Mouse (Mus musculus): ENCODE results near the gene Nop53.

Nop53 gene

GRCm38 (mm10) chr7:15960691-15961090, 14.8 kb upstream of the Nop53 start:
- no peak for ATAC-seq (ENCODE audit: low TSS enrichment)

- ATAC-seq (ENCODE audit: low TSS enrichment) = no peak
Observed at GRCm38 (mm10) chr7:15956143-15956542, 10.3 kb upstream of the Nop53 start.

- ATAC-seq (ENCODE audit: low TSS enrichment) = no peak
Observed at GRCm38 (mm10) chr7:15955509-15955908, 9.6 kb upstream of the Nop53 start.

- no peak for ATAC-seq (ENCODE audit: low TSS enrichment)
Observed at GRCm38 (mm10) chr7:15954978-15955443, 9.1 kb upstream of the Nop53 start.

- no peak for ATAC-seq (ENCODE audit: low TSS enrichment)
Observed at GRCm38 (mm10) chr7:15954436-15954835, 8.6 kb upstream of the Nop53 start.

- no peak for ATAC-seq (ENCODE audit: low TSS enrichment)
Observed at GRCm38 (mm10) chr7:15953307-15954074, 7.6 kb upstream of the Nop53 start.

- ATAC-seq (ENCODE audit: low TSS enrichment) = no peak
Observed at GRCm38 (mm10) chr7:15952416-15952815, 6.5 kb upstream of the Nop53 start.

DNA sequence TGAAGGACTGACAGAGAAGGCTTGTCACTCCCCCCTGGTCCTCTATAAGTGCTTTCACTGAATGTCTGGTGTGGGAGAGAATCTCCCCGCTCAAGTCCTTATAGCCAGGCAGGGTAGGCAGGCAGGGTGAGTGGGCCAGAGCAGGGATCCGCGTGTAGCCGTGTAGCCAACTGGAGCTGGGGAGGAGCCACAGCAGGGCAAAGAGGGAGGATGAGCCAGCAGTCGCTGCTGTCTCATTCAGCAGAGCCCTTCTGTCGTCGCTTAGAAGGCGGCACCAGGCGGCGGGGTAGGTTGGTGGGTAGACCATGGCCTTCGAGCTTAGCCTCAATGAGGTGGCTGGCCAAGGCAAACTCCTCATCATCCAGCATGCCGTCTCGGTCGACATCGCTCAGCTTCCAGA, 4.1 kb upstream of the Nop53 start:
- no peak for ATAC-seq (ENCODE audit: low TSS enrichment)

DNA sequence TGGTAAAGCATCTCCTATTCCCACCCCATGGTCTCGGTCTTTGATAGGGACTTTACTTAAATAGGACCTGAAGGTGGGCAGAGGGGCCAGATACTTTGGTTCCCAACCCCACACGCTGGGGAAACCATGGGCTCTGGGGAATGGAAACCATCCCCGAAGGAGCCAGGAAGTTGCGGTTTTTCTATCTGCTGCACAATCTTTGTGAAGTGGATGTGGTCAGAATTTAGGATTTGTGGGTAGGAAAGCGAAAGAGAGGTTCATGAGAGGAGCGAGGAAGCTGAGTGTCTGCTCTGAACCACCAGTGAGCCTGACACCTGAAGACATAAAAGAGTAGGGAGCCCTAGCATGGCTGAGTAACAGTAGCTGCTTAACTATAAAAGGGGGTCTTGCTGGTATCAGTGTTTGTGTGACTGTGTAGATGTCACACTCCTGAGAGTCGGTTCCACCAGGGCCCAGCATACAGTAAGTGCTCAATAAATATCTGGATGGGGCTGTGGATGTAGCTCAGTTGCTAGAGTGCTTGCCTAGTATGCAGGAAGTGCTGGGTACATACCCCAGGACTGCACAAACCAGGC, 3.4 kb upstream of the Nop53 start:
- no peak for ATAC-seq (ENCODE audit: low TSS enrichment)

DNA sequence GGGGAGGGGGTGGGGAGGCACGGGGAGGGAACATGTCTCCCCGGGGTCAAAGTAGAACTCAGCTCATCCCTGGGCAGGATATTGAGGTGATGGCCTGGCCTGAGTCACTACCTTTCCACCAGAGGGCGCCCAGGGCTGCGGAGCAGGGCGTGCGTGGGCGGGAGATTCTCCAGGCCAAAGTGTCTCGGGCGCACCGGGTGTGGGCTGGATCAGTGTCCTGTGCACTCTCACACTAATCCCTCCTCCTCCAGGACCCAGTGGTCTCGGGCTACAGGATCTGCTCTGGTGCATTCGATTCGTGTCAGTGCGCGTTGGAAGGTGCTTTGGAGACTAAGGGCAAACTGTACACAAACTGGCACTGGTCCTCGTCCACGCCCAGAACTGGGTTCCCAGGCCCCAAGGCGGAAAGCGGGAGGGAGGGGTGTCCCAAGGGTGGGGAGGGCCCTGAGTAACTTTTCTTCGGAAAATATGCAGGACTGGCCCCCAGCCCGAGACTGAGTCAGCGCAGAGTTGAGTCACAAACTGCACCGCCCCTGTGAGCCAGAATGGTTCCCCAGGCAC, 2.6 kb upstream of the Nop53 start:
- 0 out of 2 replicates have a peak, but pooled peaks have one; percentile 13 for ATAC-seq (ENCODE audit: low TSS enrichment)

- no peak for ATAC-seq (ENCODE audit: low TSS enrichment)
Observed at GRCm38 (mm10) chr7:15947653-15948260, 1.9 kb upstream of the Nop53 start.

DNA sequence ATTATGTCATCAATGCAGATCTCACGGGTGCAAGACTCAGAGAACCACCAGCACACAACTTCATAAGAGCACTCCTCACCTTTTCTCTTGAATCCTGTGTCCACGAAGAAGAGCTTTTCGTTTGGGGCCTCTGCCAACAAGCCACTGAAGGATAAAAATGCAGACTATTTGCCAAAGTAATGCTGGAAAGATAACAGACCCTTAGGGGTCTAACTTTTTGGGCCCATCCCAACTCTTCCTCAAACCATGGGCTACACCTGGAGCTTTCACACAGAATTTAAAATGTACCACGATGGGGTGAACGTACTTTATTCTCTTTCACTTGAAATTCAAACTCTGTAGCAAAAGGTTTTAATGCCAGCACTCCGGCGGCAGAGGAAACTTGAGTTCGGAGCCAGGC, 663 bp downstream of the Nop53 start:
- no peak for ATAC-seq (ENCODE audit: low TSS enrichment)

GRCm38 (mm10) chr7:15944311-15944710, 1.6 kb downstream of the Nop53 start:
- no peak for ATAC-seq (ENCODE audit: low TSS enrichment)

- ATAC-seq (ENCODE audit: low TSS enrichment) = no peak
Observed at GRCm38 (mm10) chr7:15938621-15939020, 7.3 kb downstream of the Nop53 start.

DNA sequence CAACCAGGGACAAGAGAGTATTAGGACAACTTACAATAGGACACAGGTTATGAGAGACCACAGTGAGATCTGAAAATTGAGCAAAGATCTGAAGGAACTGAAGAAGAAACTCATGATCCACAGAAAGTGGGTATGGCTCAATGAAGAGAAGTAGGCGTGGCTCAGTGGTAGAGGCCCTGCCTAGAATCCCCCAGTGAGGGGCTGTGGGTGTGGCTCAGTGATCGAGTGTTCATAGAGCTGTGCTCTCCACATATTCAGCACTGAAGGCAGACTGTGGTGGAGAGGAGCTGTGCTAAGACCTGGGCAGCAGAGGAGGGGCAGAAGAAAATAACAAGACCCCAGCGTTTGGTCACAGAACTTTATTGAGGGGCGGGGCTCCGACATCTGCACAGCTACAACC, 8.4 kb downstream of the Nop53 start:
- no peak for ATAC-seq (ENCODE audit: low TSS enrichment)

GRCm38 (mm10) chr7:15933437-15934359, 12.2 kb downstream of the Nop53 start:
- peak; percentile 96 for ATAC-seq (ENCODE audit: low TSS enrichment)

DNA sequence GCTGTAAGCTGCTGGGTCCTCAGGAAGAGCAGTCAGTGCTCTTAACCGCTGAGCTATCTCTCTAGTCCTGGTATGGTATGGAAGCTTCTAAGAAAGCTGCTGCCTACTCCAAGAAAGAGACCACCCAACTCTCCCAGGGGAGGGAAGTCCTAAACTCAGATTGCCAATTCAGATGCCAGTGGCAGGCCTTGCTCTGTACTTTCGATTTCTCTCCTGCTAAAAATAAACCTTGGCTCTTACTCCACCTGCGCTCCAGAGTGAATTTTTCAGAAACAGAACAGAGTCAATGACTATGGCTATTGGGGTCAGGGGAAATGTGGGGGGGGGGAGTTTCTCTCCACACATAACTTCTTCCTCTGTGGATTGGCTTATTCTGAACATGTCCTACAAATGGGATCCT, 14.2 kb downstream of the Nop53 start:
- ATAC-seq (ENCODE audit: low TSS enrichment) = no peak

DNA sequence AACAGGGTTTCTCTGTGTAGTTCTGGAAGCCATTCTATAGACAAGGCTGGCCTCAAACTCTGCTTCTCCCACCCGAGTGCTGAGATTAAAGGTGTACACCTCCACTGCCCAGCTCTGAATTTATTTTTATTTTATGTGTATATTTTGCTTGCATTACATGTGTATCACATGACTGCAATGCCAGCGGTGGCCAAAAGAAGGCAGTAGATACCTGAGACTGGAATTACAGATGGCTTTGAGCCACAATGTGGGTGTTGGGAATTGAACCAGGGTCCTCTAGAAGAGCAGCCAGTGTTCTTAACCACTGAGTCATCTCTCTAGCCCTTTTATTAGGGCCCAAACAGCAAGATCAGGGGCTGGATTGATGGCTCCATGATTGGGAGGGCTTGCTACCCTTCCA, 15.3 kb downstream of the Nop53 start:
- no peak for ATAC-seq (ENCODE audit: low TSS enrichment)

- ATAC-seq (ENCODE audit: low TSS enrichment) = no peak
Observed at GRCm38 (mm10) chr7:15929910-15930309, 16.0 kb downstream of the Nop53 start.

- peak; percentile 89 for ATAC-seq (ENCODE audit: low TSS enrichment)
Observed at GRCm38 (mm10) chr7:15922220-15922773, 23.6 kb downstream of the Nop53 start, which contains the start of gene Selenow. Selenow (minus strand) TSS chr7:15922402.

DNA sequence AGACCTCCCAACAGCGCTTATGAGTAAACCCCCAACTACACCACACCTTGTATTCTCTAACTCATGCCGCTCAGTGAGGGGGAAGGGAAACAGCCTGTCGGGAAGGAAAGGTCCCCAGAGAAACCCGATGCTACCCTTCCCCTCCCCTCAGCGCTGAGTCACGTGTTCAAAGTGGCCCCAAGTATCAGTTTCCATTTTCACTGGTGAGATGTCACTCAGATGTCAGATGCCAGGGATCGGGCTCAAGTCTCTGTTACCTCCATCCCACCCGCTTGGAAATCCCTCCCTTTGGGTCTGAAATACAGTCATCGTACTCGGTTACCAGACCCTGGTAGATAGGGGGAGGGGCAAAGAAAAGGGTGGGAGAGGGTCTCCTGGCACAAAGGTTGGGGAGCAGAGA, 24.1 kb downstream of the Nop53 start:
- ATAC-seq (ENCODE audit: low TSS enrichment) = peak; percentile 4; the same call in 1 of the 2 replicates

Data from frontal cortex, adult (tissue).